Mouse (Mus musculus) heart, postnatal 10 days (tissue): ENCODE data around the gene Zxdc. TPM values are rescaled to one million over a fixed set of nuclear protein-coding genes. Genes with fewer than 3 reads are reported as not detected.
A peak's percentile ranks its signal among the peaks of the same experiment; 100 is the strongest.

Source experiments
- DNase-seq, 2 experiments: peaks; one replicate each; pipeline ENCODE4 v3.0.0; 2021
- intact Hi-C: fragments of 180-260 bp; cut with DNase I; formaldehyde crosslinking; loops from one replicate; pipeline ENCODE4 v1.15.1; 2025
- total RNA-seq, 2 experiments: library from RNA; stranded (reverse); gene quantifications; 2 replicates each; pipeline ENCODE4 v1.2.3; 2021

The Zxdc gene
- 10 to 100 TPM; 15.7 to 18.0 TPM for total RNA-seq

- peak; percentile 99 to 100 for DNase-seq
- intact Hi-C loops: no loop called here
Measured at GRCm38 (mm10) chr6:90368976-90369724, at the start of gene Zxdc. Zxdc (plus strand) TSS chr6:90369492.

- intact Hi-C loops: loop anchor here (10.0 kb wide), 1 partner anchor 636 kb away; no protein-coding TSS in a partner anchor
- DNase-seq: no peak
Measured at GRCm38 (mm10) chr6:90320429-90320828, 48.9 kb upstream of the Zxdc start.

- intact Hi-C loops: loop anchor here (10.0 kb wide), 1 partner anchor 637 kb away; no protein-coding TSS in a partner anchor
- DNase-seq: no peak
Measured at GRCm38 (mm10) chr6:90321811-90322210, 47.5 kb upstream of the Zxdc start.

- intact Hi-C loops: loop anchor here (10.0 kb wide), 1 partner anchor 639 kb away; no protein-coding TSS in a partner anchor
- peak in 1 of 2 experiments; percentile 24 for DNase-seq
Measured at GRCm38 (mm10) chr6:90324026-90324425, 45.3 kb upstream of the Zxdc start.

GRCm38 (mm10) chr6:90324463-90324862, 44.8 kb upstream of the Zxdc start:
- no peak for DNase-seq
- intact Hi-C loops: loop anchor here (10.0 kb wide), 1 partner anchor 640 kb away; no protein-coding TSS in a partner anchor

- intact Hi-C loops: loop anchor here (10.0 kb wide), 1 partner anchor 640 kb away; no protein-coding TSS in a partner anchor
- DNase-seq: peak; percentile 18 to 35
Measured at GRCm38 (mm10) chr6:90324991-90325390, 44.3 kb upstream of the Zxdc start, which contains the start of gene Chst13. Chst13 (minus strand) TSS chr6:90325185.

- intact Hi-C loops: loop anchor here (10.0 kb wide), 1 partner anchor 643 kb away; no protein-coding TSS in a partner anchor
- DNase-seq: peak; percentile 18 to 25
Measured at GRCm38 (mm10) chr6:90327670-90328069, 41.6 kb upstream of the Zxdc start.

GRCm38 (mm10) chr6:90329953-90330352, 39.3 kb upstream of the Zxdc start:
- peak; percentile 65 to 70 for DNase-seq
- intact Hi-C loops: loop anchor here (10.0 kb wide), 1 partner anchor 645 kb away; no protein-coding TSS in a partner anchor

GRCm38 (mm10) chr6:90332561-90333425, 36.5 kb upstream of the Zxdc start, which contains the start of gene Uroc1:
Uroc1 (plus strand) TSS chr6:90333284.
- DNase-seq: no peak
- intact Hi-C loops: no loop called here

- no peak for DNase-seq
- intact Hi-C loops: no loop called here
Measured at GRCm38 (mm10) chr6:90334244-90334643, 35.0 kb upstream of the Zxdc start.

- no peak for DNase-seq
Measured at GRCm38 (mm10) chr6:90342343-90342742, 26.9 kb upstream of the Zxdc start.

GRCm38 (mm10) chr6:90347183-90347582, 22.1 kb upstream of the Zxdc start:
- no peak for DNase-seq
- intact Hi-C loops: no loop called here

More at GRCm38 (mm10) chr6:90342343-90342742, 26.9 kb upstream of the Zxdc start:
- intact Hi-C loops: no loop called here

GRCm38 (mm10) chr6:90348500-90348899, 20.8 kb upstream of the Zxdc start:
- intact Hi-C loops: no loop called here
- DNase-seq: no peak

GRCm38 (mm10) chr6:90350011-90350410, 19.3 kb upstream of the Zxdc start:
- intact Hi-C loops: no loop called here
- no peak for DNase-seq

GRCm38 (mm10) chr6:90358142-90358541, 11.2 kb upstream of the Zxdc start:
- intact Hi-C loops: no loop called here
- peak; percentile 9 to 20 for DNase-seq

- intact Hi-C loops: no loop called here
- DNase-seq: no peak
Measured at GRCm38 (mm10) chr6:90359445-90359844, 9.8 kb upstream of the Zxdc start.

- intact Hi-C loops: no loop called here
- DNase-seq: peak; percentile 65
Measured at GRCm38 (mm10) chr6:90360024-90360781, 9.1 kb upstream of the Zxdc start.

GRCm38 (mm10) chr6:90360922-90361614, 8.2 kb upstream of the Zxdc start:
- peak in 1 of 2 experiments; percentile 23 for DNase-seq
- intact Hi-C loops: no loop called here

GRCm38 (mm10) chr6:90363301-90363700, 6.0 kb upstream of the Zxdc start:
- intact Hi-C loops: no loop called here
- DNase-seq: no peak
